Mouse (Mus musculus) heart, embryonic 10.5 days (tissue): ENCODE measurements around the gene Ak2. TPM values are rescaled to one million over a fixed set of nuclear protein-coding genes. Genes with fewer than 3 reads are reported as not detected.
A peak's percentile ranks its signal among the peaks of the same experiment; 100 is the strongest.

Experiments used
- DNase-seq: peaks from one replicate; pipeline ENCODE4 v3.0.0-alpha.2; 2017; ENCODE audit warnings: low spot score
- H3K27ac ChIP-seq: fragments of 300-500 bp; sonication (generic); 2 replicates; pipeline ENCODE4 v1.5.1; 2016; ENCODE audit warnings: mild to moderate bottlenecking
- H3K27me3 ChIP-seq: fragments of 300-500 bp; sonication (generic); 2 replicates; pipeline ENCODE4 v1.6.1; 2016; ENCODE audit warnings: mild to moderate bottlenecking; ENCODE audit not compliant: poor library complexity, insufficient read depth, severe bottlenecking
- H3K36me3 ChIP-seq: fragments of 300-500 bp; sonication (generic); 2 replicates; pipeline ENCODE4 v1.6.1; 2016; ENCODE audit warnings: mild to moderate bottlenecking, moderate library complexity
- H3K4me1 ChIP-seq: fragments of 300-500 bp; sonication (generic); 2 replicates; pipeline ENCODE4 v1.6.1; 2016; ENCODE audit warnings: mild to moderate bottlenecking
- H3K4me3 ChIP-seq: fragments of 300-500 bp; sonication (generic); 2 replicates; pipeline ENCODE4 v1.5.1; 2016; ENCODE audit warnings: mild to moderate bottlenecking, moderate library complexity
- H3K9me3 ChIP-seq: fragments of 300-500 bp; sonication (generic); 2 replicates; pipeline ENCODE4 v1.6.1; 2016; ENCODE audit warnings: mild to moderate bottlenecking, moderate library complexity
- WGBS: fragments of 180-500 bp; shearing (Covaris S2); methylation state at CpG from one replicate; pipeline ENCODE4 v1.1.7; 2016; 5-methylcytosine and 5-hydroxymethylcytosine counted together
- polyA plus RNA-seq: library from polyadenylated mRNA; unstranded; fragments of >200 nt; fragmentation: Nextera tagmentation; extraction: Ambion mirVana; gene quantifications from 2 replicates; pipeline ENCODE4 v1.2.1, GENCODE M21; 2016

Gene Ak2
- polyA plus RNA-seq, 1 experiment from 2014 or later: 215 TPM

- DNase-seq: peak; percentile 83
- peak within 1 kb of the TSS; percentile 94 for H3K27ac ChIP-seq
Observed at GRCm38 (mm10) chr4:129058207-129059092, 66.7 kb downstream of the Ak2 start, which contains the start of gene Rnf19b. TSS of gene Rnf19b (plus strand) at chr4:129058271.

DNA sequence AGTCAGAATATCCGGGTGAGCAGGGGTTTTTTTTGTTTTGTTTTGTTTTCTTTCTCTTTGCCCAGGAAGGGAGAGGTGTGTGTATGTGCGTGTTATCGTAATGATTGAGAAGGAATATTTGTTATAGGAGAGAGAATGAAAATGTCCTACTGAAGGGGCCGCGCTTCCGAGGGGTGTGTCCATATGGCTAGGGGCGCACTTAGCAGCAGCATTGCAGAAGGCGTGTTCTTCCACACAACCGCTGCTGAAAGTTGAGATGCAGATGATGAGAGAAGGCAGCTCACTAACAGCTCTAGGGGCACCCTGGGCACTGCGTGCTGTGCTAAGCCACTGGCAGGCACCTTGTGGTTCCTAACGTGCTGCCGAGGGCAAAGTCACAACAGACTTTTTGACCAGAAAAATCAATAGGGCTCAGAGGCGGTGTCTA, 67.4 kb downstream of the Ak2 start:
- H3K9me3 ChIP-seq: no peaks in the 10 kb centered on the region
- H3K27ac ChIP-seq: peak overlapping the region; percentile 94
- no peak for DNase-seq
- no peaks in the 10 kb centered on the region for H3K27me3 ChIP-seq
- WGBS: 4% methylated on average over 13 of the region's 13 CpGs
- H3K4me3 ChIP-seq: peak overlapping the region; percentile 92
- H3K4me1 ChIP-seq: peaks cover 14% of the 10 kb centered on the region
- no peaks in the 10 kb centered on the region for H3K36me3 ChIP-seq

More at GRCm38 (mm10) chr4:129058207-129059092, 66.7 kb downstream of the Ak2 start, which contains the start of gene Rnf19b:
- Histone ChIP-seq H3K9me3 (no peaks in the 10 kb centered on the region), H3K4me3 (peak within 1 kb of the TSS; percentile 92), H3K36me3 (no peaks in the 10 kb centered on the region), H3K4me1 (peaks cover 14% of the 10 kb centered on the region), H3K27me3 (no peaks in the 10 kb centered on the region)
- WGBS: under 1% methylated on average over 100 of the region's 107 CpGs

- Histone ChIP-seq H3K36me3 (no peaks in the 10 kb centered on the region), H3K4me3 (peak overlapping the region; percentile 92), H3K4me1 (peaks cover 14% of the 10 kb centered on the region), H3K9me3 (no peaks in the 10 kb centered on the region), H3K27me3 (no peaks in the 10 kb centered on the region), H3K27ac (no peak overlapping the region)
- no peak for DNase-seq
- WGBS: 43% methylated on average over 4 of the region's 4 CpGs
Observed at GRCm38 (mm10) chr4:129059922-129060321, 68.2 kb downstream of the Ak2 start.

Other genes with a start within 250 kb of the Ak2 start
- gene A3galt2, start 236.6 kb upstream of the Ak2 start, polyA plus RNA-seq: 0.04 and 0.10 TPM in 2 replicates
- gene Zfp362, start 185.9 kb upstream of the Ak2 start, polyA plus RNA-seq: 20.7 and 35.9 TPM in 2 replicates
- 4.1 and 6.5 TPM in 2 replicates for gene Trim62, start 108.4 kb upstream of the Ak2 start, polyA plus RNA-seq
- gene Azin2, start 29.5 kb upstream of the Ak2 start, polyA plus RNA-seq: 4.0 and 4.7 TPM in 2 replicates
- gene Rnf19b, start 66.3 kb downstream of the Ak2 start, polyA plus RNA-seq: 5.3 and 6.8 TPM in 2 replicates
- 1.1 and 5.6 TPM in 2 replicates for gene Tmem54, start 113.6 kb downstream of the Ak2 start, polyA plus RNA-seq
- gene Hpca, start 130.1 kb downstream of the Ak2 start, polyA plus RNA-seq: 1.4 TPM in 1 of 2 replicates, not detected in the other
- gene Fndc5, start 145.0 kb downstream of the Ak2 start, polyA plus RNA-seq: 3.3 and 3.9 TPM in 2 replicates
- 19.9 and 20.1 TPM in 2 replicates for gene S100pbp, start 197.8 kb downstream of the Ak2 start, polyA plus RNA-seq
- gene Yars, start 197.8 kb downstream of the Ak2 start, polyA plus RNA-seq: 75.8 and 84.8 TPM in 2 replicates